Comparison of ENCODE assay signal across 14 mouse cellular contexts in the genomic region with DNA sequence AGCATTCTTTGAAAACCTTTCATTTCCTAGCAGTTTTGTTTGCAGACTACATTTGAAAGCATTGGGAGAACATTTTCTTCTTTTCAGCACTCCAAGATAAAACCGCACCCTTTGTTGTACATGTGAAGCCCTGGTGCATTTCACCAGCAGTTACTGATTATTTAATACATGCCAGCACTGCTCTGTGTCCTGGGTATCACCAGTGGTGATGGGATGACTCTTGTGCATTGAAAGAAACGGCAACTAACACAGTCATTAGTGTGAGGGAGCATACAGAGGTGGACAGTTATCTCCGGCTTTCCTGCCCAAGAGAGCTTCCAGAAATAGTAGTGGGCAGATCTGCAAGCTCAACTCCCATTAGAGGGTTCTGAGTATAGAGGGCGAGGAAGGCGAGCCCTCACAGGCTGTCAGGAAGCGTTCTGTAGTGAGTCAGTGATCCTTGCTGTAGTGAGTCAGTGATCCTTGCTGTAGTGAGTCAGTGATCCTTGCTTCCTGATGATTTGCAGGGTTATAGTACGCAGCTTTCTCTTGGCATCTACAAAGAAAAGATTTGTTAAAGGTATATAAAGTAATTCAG. TPM values are rescaled to one million over a fixed set of nuclear protein-coding genes. Genes with fewer than 3 reads are reported as not detected.
A peak's percentile ranks its signal among the peaks of the same experiment; 100 is the strongest.
DNase-seq lines count a peak whose midpoint lies in the region; ATAC-seq and TF ChIP-seq lines count a peak whose summit lies in the region.
"Had no signal": no experiment of that assay in that cellular context is flagged by ENCODE, and none has a peak within 500 bp of the region (broad histone marks: within the 10 kb centered on the region; RNA-seq: fewer than 3 reads in every experiment).

No protein-coding gene starts in this region.

- H3K36me3 ChIP-seq in hindbrain, embryonic 15.5 days = peaks cover 34% of the 10 kb centered on the region
- H3K36me3 ChIP-seq in hindbrain, embryonic 12.5 days = peaks cover 36% of the 10 kb centered on the region
- H3K36me3 ChIP-seq in heart, embryonic 16.5 days (ENCODE audit: control insufficient read depth, insufficient read depth) = peaks cover 18% of the 10 kb centered on the region

- DNase-seq in 3T3-L1 (ENCODE audit: low read depth, low spot score) = peak; percentile 83
- no peak for DNase-seq in thymus, postnatal 14 days
- no peak for DNase-seq in right cerebral cortex, postnatal 25 days
- DNase-seq: lung, adult 2 months; thymus, postnatal 36 days had no signal

- no peak for TF ChIP-seq POLR2A in bone marrow macrophage, adult 2 months (IDR thresholded peaks at IDR 0.05; ENCODE audit: borderline replicate concordance, low read depth, low read length)

- H3K9ac ChIP-seq in hindbrain, embryonic 15.5 days = no peak overlapping the region
- H3K9ac ChIP-seq in hindbrain, embryonic 12.5 days = no peak overlapping the region
- H3K9ac ChIP-seq in heart, embryonic 16.5 days (ENCODE audit: low read length) = no peak overlapping the region; the same call in 1 of the 2 replicates
- H3K9ac ChIP-seq: forebrain, embryonic 13.5 days; midbrain, embryonic 15.5 days had no signal

- WGBS in hindbrain, embryonic 15.5 days = 84% methylated on average over 7 of the region's 7 CpGs
- WGBS in hindbrain, embryonic 12.5 days = 85% methylated on average over 7 of the region's 7 CpGs
- 28% methylated on average over 7 of the region's 7 CpGs for WGBS in heart, embryonic 16.5 days

- H3K4me1 ChIP-seq in hindbrain, embryonic 15.5 days (replicated peaks) = peaks cover 26% of the 10 kb centered on the region
- H3K4me1 ChIP-seq in hindbrain, embryonic 12.5 days = peaks cover 10% of the 10 kb centered on the region
- peaks cover 20% of the 10 kb centered on the region for H3K4me1 ChIP-seq in bone marrow macrophage, adult 2 months (ENCODE audit: control insufficient read depth, insufficient read depth, low read length)
- peaks cover 18% of the 10 kb centered on the region for H3K4me1 ChIP-seq in heart, embryonic 16.5 days (ENCODE audit: control insufficient read depth, insufficient read depth, low read length)

- TF ChIP-seq CTCF in bone marrow macrophage, adult 2 months (IDR thresholded peaks at IDR 0.05; ENCODE audit: low read depth, low read length) = no peak

- no peak overlapping the region for H3K4me3 ChIP-seq in hindbrain, embryonic 15.5 days
- no peak overlapping the region for H3K4me3 ChIP-seq in hindbrain, embryonic 12.5 days
- no peak overlapping the region; the same call in 1 of the 2 replicates for H3K4me3 ChIP-seq in bone marrow macrophage, adult 2 months (ENCODE audit: insufficient read depth, low read length)
- H3K4me3 ChIP-seq in heart, embryonic 16.5 days (ENCODE audit: low read length) = no peak overlapping the region
- H3K4me3 ChIP-seq: forebrain, embryonic 13.5 days; midbrain, embryonic 15.5 days had no signal

- H3K9me3 ChIP-seq in hindbrain, embryonic 15.5 days = no peaks in the 10 kb centered on the region
- no peaks in the 10 kb centered on the region for H3K9me3 ChIP-seq in hindbrain, embryonic 12.5 days (replicated peaks)
- H3K9me3 ChIP-seq in heart, embryonic 16.5 days (replicated peaks; ENCODE audit: control insufficient read depth, low read length) = no peaks in the 10 kb centered on the region
- H3K9me3 ChIP-seq: forebrain, embryonic 13.5 days; midbrain, embryonic 15.5 days had no signal

- no peaks in the 10 kb centered on the region for H3K27me3 ChIP-seq in hindbrain, embryonic 15.5 days
- no peaks in the 10 kb centered on the region for H3K27me3 ChIP-seq in hindbrain, embryonic 12.5 days
- H3K27me3 ChIP-seq in heart, embryonic 16.5 days (ENCODE audit: control insufficient read depth, insufficient read depth, low read length) = no peaks in the 10 kb centered on the region
- H3K27me3 ChIP-seq: forebrain, embryonic 13.5 days; midbrain, embryonic 15.5 days had no signal

- H3K4me2 ChIP-seq in hindbrain, embryonic 15.5 days = no peak overlapping the region
- no peak overlapping the region for H3K4me2 ChIP-seq in hindbrain, embryonic 12.5 days (replicated peaks)
- peak overlapping the region; percentile 37; the same call in 1 of the 2 replicates for H3K4me2 ChIP-seq in heart, embryonic 16.5 days (ENCODE audit: low read depth, low read length)
- H3K4me2 ChIP-seq: forebrain, embryonic 13.5 days; midbrain, embryonic 15.5 days had no signal

- ATAC-seq in hindbrain, embryonic 15.5 days (ENCODE audit: low FRiP score, low read depth) = no peak
- no peak for ATAC-seq in hindbrain, embryonic 12.5 days (ENCODE audit: low FRiP score)
- peak; percentile 81 for ATAC-seq in heart, embryonic 16.5 days (replicated peaks; ENCODE audit: extremely low read depth, insufficient read depth, low FRiP score)
- no peak for ATAC-seq in megakaryocyte-erythroid progenitor cell, adult 5-6 weeks (replicated peaks; ENCODE audit: low FRiP score, low TSS enrichment, poor library complexity, severe bottlenecking)
- ATAC-seq: forebrain, embryonic 13.5 days; intestine, embryonic 16.5 days; midbrain, embryonic 15.5 days had no signal

- H3K27ac ChIP-seq in hindbrain, embryonic 15.5 days (replicated peaks) = 0 out of 2 replicates have a peak overlapping the region, but pooled peaks have one; percentile 25
- H3K27ac ChIP-seq in hindbrain, embryonic 12.5 days = no peak overlapping the region
- peak overlapping the region; percentile 6; the same call in 1 of the 2 replicates for H3K27ac ChIP-seq in bone marrow macrophage, adult 2 months (ENCODE audit: insufficient read depth, low read depth, low read length)
- H3K27ac ChIP-seq in heart, embryonic 16.5 days (ENCODE audit: low read length) = peak overlapping the region; percentile 68
- H3K27ac ChIP-seq: forebrain, embryonic 13.5 days; midbrain, embryonic 15.5 days had no signal

RNA-seq across cellular contexts. Expression of gene Gm4353, which starts 15.6 kb away (rescaled TPM):
- polyA plus RNA-seq in hindbrain, embryonic 15.5 days (2015; fragmentation: Nextera tagmentation; extraction: Ambion mirVana) = 1.0 and 1.2 TPM in 2 replicates
- 0.41 and 0.90 TPM in 2 replicates for polyA plus RNA-seq in hindbrain, embryonic 12.5 days (2016; fragmentation: Nextera tagmentation; extraction: Ambion mirVana)
- polyA plus RNA-seq in bone marrow macrophage, adult 2 months (2012; ENCODE audit: insufficient read depth, insufficient read length, missing spikeins) = not detected in 2 replicates
- polyA plus RNA-seq in heart, embryonic 16.5 days (2015; fragmentation: Nextera tagmentation; extraction: Ambion mirVana) = 0.70 and 1.6 TPM in 2 replicates
- total RNA-seq in megakaryocyte-erythroid progenitor cell, adult 5-6 weeks (2014; fragmentation: Nextera tagmentation) = 2.1 TPM in 1 of 2 replicates, not detected in the other
- 1.3 and 4.0 TPM in 2 replicates for total RNA-seq in megakaryocyte-erythroid progenitor cell, adult 5-6 weeks (2017)
- total RNA-seq: neutrophil, adult 5-6 weeks had no signal
